Mouse (Mus musculus) adrenal gland, adult (tissue): ENCODE data around the gene Cdyl.
A peak's percentile ranks its signal among the peaks of the same experiment; 100 is the strongest.

Source experiments
- DNase-seq, 2 experiments: peaks; one replicate each; pipeline ENCODE4 v3.0.0; 2022 to 2023; ENCODE audit warnings: low spot score in 1 of 2; ENCODE audit not compliant: inconsistent age in 2 of 2

The Cdyl gene

DNA sequence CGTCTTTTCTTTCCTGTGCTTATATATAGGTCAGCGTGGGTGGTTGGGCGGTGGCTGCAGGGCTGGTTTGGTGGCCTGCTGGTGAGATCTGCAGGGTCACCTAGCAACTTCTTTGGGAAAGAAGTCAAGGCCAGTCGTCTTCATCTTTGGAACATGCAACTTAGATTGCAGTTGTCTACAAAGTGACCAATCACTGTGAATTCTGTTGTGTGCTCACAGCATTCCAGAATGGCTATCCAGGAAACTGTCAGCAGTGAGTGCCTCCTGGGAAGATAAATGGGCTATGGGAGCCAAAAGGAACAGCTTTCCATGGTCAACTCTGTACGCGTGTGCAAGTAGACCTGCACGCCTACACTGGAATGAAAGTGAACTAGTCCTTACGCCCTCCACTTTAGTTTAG lies 26.6 kb downstream of the Cdyl start:
- DNase-seq = peak; percentile 30 to 72

DNA sequence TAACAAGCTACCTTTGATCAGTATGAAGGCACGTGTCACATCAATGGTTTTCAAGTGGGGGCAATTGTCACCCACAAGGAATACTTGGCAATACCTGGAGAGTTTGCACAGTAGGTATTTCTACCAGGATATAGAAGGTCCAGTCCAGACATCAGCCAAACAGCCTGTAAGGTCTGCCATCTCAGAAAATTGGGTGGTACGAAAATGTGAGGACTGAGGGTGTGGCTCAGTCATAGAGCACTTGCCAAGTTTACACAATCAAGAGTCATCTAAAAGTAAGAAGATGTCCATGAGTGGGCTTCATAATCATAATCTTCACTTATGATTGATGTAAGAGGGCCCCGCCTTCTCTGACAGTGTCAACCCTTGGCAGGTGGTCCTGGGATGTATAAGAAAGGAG lies 29.9 kb downstream of the Cdyl start:
- no peak for DNase-seq

DNA sequence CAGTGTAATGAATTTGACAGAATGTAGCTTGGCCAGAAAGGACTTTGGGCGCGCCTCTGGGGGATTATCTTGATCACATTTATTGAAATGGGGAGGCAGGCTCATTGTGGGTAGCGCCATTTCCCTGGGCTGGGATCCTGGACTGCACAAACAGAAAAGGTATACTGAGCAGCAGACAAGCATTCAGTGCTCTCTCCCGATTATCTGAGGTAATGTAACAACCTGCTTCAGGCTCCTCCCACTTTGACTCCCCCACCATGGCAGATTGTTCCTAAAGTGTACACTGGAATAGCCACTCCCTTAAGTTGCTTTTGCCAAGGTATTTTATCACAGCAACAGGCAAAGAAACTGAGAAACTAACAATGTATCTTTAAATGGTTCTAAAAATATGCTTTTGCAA lies 58.0 kb downstream of the Cdyl start:
- no peak for DNase-seq

DNA sequence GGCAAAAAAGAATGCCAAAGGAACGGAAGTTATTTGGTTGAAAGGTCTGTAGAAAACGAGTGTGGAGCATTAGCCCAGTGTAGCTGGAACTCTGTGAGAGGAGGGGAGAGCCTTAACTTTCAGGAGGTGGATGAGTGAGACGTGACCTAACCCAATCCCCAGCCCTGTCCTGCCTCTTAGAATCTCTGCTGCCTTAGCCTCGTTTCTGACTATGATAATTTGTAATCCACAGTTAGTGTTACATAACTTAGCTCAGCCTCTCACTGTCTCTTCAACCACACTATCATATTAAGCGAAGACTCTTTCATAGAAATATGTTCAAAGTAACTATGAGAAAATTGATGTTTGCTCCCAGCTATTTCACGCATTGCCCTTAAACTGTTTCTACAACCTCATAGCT lies 59.9 kb downstream of the Cdyl start:
- DNase-seq = no peak

DNA sequence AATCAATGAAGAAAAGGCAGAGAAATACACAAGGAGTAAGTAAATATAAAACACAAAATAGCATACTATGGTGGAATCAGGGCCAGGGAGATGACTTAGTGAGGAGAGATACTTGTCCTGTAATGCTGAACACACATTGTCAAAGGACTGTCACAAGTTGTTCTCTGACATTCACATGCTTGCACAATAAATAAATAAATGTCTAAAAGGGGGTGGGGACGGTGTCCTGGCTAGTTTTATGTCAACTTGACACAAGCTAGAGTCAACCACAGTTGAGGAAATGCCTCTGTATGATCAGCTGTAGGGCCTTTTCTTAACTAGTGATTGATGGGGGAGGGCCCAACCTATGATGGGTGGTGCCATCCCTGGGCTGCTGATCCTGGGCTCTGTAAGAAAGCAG lies 63.4 kb downstream of the Cdyl start:
- DNase-seq = no peak

DNA sequence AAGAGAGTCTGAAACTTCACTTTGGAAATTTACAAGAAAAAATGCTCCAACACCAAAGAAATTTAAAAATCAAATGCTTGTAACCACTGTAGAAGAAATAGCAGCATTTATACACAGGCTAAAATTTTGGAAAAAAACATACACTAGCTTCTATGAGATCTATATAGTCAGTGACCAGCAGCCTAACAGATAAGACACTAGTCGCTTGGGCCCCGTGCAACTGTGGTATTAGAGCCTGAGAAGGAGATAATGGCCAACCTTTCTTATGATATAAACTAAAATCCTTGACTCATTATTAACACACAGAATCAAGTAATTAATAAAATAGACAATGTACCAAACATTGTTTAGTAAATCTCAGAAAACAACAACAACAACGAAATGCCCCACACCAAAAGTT lies 66.4 kb downstream of the Cdyl start:
- DNase-seq = no peak

DNA sequence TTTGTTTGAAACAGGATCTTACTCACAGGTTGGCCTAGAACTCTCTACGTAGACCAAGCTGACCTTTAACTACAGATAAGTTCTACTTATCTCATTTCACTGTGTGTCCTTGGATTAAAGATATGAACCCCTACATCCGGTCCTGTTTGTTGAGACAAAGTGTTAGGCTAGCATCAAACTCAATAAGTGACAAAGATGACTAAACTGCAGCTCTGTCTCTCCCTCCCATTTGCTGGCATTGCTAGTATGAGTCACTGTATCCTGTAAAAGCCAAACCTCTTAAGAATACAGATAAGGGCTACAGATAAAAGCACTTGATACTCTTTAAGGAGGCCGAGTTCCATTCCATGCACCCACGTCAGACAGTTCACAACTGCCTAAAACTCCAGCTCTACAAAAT lies 72.5 kb downstream of the Cdyl start:
- DNase-seq = no peak

DNA sequence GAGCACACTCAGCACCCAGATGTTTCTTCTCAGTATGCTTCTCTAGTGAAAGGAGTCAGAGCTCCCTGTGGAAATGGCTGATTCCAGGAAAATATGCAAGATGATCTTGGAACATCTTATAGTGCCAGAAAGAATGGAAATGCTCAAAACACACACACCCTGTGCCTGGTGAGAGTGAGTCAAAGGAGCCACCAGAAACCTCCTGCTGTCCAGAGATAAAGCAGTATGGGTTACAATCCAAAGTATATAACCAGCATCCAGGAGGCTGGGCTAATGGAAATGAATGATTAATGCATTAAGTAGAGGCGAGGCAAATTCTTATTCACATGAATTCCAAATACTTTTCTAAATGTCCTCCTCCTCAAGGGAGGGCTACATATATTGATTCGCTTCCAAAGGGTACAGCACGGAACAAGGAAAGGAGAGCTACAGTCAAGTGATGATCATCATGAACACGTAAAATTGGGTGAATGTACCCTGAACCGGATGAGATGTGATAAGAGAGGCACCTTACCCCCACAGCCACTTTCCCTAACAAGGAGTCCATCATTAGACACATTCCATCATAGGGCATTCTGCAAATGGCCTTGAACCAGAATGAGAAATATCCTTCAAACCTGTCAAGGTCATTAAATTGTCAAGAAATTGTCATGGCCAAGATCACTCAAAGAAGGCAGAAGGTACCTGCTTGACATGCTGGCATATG lies 73.4 kb downstream of the Cdyl start:
- no peak for DNase-seq

DNA sequence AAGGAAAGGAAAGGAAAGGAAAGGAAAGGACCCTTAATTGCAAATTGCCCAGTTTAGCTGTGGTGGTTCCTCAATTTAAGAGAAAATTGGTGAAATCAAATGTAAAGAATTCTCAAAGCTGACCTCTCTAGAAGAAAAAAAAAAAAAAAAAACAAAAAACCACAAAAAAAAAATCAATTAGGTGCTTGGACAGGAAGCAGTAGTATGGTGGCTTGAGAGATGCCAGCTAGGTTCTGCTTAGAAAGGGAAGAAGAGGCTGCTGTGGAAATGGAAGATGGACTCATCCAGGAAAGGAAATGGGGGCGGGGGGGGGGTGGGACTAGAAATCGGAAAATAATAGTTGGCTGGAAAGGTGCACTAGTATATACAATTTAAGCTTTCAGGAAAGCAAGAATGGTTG lies 77.9 kb downstream of the Cdyl start:
- no peak for DNase-seq

DNA sequence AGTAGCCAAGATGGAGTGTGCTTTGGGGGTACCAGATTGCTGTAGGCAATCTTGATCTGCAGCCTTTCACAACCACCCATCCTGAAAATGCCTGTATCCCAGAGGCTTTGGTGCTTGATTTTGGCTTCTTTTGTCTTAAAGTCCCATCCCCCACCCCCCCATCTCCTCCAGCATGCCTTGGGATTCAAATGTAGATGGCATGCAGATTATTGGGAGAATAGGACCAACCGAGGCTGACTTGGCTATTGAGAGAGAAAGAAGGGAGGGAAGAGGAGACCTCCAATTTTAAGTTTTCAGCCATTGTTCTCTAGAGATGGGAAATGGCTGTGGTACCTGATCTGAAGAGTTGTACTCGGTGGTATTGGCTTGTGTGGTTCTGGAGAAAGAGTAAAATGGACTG lies 78.6 kb downstream of the Cdyl start:
- no peak for DNase-seq

DNA sequence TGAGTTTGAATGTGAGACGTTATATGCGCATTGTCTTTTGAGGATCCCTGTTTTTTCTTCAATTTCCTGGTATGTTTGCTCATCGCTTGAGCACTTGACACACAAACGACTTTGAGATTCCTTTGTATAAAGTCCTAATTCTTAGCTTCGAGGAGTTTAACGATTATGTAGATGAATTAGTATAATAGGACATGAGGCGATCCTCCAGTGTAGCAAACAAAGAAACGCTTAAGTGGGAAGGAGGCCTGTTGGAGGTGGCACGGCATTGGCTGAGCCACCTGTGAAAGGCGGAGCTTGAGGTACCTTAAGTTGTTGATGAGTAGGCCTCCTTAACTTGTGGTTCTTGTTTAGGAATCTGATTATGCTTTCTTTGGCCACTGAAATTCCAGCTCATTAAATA lies 79.8 kb downstream of the Cdyl start:
- no peak for DNase-seq

DNA sequence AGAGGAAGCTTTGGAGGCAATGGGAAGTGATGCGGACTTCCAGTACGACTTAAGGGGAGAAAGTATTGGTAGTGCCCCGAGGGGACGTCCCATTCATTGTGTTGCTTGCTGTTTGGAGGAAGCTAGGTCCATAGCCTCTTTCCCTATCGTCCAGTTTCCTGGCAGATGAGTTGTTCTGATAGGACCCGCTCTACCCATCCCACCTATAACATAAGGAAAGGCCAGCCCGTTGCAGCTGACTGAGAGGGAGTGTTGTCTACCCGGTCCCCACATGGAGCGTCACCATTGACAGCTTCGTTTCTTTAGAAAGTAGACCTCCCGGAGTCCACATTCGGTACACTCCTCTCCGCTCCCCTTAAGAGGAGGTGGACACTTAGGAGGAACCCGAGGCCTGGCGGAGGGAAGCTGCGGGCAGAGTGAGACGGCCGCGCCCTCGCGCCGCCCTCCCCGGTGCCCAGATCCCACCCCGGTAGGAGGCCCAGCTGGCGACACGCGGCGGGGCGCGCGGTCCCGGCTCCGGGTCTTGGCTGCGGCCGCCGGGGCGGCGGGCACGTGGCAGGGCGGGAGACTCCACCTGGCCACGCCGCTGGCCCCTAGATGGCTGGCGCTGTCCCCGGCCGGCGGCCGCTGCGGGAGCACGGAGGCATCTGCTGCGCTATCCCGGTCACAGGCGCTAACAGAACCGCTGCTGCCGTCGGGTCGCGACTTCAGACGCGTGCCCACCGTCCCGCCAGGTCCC lies 80.8 kb downstream of the Cdyl start:
- peak; percentile 94 to 96 for DNase-seq

DNA sequence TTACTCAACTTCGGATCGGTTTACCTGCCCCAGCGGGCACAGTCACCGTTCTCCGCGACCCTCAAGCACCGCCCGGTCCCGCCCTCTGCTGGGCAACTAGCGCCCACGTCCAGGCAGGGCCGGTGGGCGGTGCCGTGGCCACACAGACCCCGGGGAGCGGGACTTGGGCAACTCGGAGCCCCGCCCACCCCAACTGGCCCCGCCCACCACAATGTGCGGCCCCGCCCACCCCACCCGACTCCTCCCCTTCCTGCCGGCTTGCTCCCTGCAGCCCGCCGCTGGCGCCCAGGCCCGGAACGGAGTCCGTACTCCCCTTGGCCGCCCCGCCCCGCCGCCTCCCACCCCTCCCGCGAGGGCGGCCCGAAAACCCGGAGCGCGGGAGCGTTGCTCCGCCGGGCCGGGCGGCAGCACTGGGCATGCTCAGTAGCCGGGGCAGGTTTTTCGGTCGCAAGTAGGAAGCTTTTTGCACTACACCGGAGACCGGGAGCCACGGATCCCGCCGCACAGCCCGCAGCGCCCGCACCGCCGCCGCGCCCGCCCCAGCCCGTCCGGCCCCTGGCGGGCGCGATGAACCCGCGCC lies 81.5 kb downstream of the Cdyl start:
- DNase-seq = peak; percentile 96 to 97

DNA sequence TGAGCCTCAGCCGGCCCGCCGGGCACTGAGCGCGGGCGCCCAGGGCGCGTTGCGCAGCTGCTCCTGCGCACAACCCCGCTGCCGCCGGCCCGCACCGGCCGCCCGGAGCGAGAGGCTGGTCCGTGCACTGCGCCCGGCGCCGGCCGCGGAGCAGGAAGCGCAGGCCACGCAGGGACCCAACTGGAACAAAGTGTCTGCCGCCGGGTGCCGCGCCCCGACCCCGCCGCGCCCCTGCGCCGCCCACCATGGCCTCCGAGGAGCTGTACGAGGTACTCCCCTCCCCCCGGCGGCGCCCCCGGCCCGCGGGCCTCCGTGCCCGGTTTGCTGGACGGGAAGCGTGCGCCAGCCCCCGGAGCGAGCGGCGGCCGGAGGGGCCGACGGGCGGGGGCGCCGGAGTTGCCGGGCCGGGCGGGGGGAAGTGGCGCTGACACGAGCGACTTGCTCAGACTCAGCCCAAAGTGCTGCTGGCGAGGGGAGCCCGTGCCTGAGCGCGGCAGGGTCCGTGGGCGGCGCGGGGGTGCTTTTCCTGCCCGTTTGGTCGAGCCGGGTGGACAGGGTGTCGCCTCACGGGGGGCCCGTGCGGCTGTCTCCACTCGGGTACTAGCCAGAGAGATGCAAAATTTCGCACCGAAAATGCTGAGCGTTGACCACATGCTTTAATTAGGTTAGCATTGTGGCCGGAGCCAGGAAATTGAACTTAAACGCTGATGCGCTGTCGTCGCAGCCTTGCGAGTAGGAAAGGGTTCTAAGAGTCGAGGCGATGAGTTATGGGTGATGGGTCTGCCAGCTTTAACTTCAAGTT lies 82.2 kb downstream of the Cdyl start:
- DNase-seq = peak; percentile 65 to 84

DNA sequence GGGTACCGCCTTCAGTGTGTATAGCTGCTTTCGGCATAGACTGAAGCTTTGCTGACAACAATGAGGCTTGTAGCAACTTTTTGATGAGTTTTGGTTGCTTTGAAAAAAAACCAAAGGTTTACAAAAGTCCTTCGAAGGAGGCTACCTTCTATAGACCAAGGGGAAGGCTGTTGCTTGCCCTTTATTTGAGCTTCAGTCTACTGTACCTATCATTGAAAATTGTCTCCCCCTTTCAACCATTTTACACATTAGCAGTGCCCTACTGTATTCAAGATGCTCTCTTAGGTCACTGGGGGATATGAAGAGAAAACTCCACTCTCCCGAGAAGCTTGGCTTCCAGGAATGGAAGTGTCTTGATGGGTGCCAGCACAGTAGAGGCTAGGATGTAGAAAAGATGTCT lies 83.1 kb downstream of the Cdyl start:
- DNase-seq = no peak

DNA sequence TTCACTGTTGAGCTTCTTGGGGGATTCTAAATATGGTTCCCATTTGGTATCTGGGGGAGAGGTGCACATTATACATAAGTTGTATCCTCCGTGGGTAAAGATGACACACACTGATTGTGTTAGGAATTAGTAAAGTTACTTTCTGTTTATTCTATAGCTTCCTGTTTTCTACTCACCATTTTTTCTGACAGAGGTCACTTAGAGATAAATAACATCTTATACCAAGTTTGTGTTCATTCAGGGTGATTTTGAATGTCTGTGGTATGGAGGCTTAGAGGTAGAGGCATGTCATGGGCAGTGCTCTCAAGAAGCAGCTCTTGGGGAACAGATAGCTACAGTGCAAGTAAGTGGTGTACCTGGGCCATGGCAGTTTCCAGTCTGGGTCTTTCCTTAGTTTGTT lies 83.6 kb downstream of the Cdyl start:
- no peak for DNase-seq

DNA sequence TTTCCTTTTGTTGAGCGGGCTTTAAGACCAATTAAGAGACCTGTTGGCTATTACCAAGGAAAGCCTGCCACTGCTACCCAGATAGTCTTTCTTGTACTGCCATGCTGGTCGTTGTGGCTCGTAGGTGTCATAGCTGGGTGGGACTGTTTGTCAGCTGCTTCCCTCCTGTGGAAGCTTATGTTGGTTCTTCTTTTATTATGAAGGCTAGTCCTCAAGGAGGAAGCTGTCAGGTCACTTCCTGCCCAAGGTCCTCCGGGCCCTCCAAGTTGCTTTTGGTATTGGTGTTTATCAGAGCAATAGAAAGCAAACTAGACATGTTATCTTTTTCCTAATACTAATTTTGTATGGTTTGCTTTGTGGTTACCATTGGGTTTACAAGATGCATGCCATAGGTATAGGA lies 89.6 kb downstream of the Cdyl start:
- no peak for DNase-seq

DNA sequence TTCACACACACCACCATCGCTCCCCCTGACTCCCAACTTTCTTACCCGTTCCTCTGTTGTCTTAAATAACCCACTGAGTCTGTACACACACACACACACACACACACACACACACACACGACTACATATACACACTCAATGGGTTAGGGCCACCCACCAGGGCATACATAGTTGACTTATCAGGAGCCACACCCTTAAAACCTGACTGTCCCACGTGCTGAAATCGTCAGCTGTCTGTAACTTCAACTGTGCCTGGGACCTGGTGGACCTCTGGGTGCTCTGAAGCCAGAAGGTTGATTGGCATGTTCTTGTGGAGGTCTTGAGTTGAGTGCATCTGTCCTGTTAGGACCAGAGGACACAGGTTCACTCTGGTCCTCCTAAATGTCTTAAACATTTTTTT lies 90.0 kb downstream of the Cdyl start:
- no peak for DNase-seq

DNA sequence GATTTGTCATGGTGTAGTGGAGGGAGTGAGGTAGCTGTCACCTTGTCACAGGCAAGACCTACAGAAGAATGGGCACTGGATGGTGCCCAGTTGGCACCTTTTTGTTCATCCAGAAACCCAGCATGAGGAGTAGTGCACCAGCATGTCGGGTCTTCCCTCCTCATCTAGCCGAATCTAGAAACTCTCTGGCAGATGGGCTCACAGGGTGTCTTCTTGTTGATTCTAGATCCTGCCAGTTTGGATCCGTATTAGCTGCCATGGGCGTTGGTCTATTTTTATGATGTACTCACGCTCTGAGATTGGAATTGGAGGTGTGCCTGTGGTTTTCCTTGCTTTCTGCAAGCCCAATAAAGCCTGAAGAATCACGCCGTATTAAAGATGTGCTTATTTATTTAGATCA lies 92.4 kb downstream of the Cdyl start:
- DNase-seq = no peak

DNA sequence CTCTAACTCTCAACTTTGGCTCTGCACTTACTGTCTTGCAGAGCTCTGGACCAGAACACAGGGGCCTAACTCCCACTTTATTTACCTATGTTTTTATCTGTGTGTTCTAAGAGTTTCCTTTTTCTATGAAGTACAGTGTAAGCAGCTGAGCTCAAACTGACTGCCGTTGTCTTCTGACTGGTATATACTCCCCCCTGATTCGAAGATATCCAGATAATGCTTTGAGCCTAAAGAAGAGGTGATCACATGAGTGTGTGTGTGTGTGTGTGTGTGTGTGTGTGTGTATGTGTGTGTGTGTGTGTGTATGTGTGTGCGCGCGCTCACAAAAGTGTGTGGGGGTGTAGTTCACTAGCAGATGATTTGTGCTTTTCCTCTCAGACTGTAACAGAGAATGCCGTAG lies 95.4 kb downstream of the Cdyl start:
- DNase-seq = no peak

DNA sequence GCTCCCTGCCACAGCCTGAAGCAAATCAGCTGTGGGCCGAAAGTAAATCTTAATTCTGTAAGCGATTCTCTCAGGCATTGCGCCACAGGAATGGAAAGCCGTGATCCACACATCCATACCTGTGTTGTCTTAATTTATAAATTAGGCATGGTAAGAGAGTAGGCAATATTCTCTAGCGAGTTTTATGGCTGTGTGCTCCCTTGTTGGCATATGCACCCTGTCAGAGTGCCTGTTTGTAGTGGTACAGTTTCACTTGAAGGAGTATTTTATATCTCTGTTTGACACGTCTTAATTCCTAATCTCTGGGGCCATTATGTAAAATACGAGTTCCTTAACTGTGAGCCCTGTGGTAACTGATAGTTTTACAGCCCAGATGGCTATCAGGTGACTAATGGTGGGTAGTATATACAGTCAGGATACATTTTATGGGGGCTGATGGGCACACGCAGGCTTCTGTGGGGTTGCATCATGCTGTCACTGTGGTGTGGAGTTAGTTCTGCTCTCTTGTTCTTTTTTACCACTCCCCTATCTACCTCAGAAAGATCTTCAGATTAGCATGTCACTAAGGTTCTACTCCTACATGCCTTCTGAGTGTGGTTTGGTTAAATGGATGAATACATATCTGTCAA lies 96.1 kb downstream of the Cdyl start:
- no peak for DNase-seq
